Mouse (Mus musculus) heart, adult 11 months (tissue): ENCODE results near the gene Nedd4.
A peak's percentile ranks its signal among the peaks of the same experiment; 100 is the strongest.

Experiments
- DNase-seq: peaks from one replicate; pipeline ENCODE4 v3.0.0; 2022

The Nedd4 gene

GRCm38 (mm10) chr9:72661895-72662661 lies at the start of gene Nedd4:
Gene Nedd4, plus strand, starts transcription at chr9:72662346.
- DNase-seq = peak; percentile 100

DNA sequence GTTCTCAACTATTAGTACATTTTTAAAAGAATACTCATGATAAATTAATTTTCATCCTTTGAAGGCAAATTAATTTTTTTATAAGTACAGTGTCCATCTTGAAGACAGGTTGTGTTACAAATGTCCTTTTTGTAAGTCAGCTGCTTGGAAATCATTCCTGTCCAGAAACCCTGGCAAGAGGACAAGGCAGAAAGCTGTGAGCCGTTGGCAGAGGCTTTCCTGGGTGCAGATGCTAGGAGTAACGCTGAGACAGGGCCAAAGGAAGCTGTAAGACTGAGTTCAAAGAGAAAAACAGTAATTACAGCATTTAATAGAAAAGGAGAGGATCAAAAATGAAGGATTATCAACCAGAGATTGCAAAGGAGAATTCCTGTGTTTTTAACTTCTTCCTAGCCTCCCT lies 48.3 kb upstream of the Nedd4 start:
- DNase-seq = no peak

DNA sequence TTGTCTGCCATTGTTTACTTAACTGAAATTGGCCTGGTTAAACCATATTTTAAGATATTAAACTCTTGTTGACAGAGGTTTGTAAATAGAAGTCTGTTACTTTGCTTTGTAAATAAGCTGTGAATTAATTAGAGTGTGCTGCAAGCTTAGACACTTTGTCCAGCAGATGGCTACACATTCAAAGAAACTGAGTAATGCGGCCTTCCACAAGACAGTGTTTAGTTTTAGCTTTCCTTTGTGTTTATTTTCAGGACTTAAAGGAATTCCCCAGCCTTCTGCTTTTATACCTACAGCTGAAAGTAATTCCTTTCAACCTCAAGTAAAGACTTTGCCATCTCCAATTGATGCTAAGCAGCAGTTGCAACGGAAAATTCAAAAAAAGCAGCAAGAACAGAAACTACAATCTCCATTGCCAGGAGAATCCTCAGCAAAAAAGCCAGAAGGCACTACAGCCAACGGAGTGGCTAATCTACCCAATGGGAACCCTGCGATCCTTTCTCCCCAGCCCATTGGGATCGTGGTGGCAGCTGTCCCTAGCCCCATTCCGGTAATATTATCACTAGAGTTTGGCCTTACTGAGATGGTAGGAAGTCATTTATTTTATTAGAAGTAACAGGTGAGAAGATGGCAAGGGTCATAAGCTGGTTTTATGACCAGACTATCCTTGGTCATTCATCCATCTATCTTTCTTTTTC lies 47.2 kb upstream of the Nedd4 start:
- DNase-seq = no peak

GRCm38 (mm10) chr9:72618037-72618436 lies 44.1 kb upstream of the Nedd4 start:
- DNase-seq = peak; percentile 33

DNA sequence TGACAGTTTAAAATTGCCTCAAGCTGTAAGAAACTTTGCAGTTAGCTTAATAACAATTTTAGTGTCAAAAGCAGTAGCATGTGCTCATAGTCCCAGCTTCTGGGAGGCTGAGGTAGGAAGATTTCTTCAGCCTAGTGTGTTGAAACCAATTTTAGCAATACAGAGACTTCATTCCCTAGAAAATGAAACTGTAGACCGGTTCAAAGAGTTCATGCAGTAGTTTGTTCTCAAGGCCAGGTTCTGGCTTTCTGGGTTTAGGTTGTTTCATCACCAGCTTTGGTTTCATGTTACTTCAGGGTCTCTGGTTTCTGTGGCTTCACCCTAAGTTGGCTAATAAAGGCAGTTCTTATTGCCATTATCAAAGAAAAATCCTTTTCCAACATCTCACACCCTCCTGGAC lies 38.5 kb upstream of the Nedd4 start:
- no peak for DNase-seq

- no peak for DNase-seq
Observed at GRCm38 (mm10) chr9:72627598-72627997, 34.5 kb upstream of the Nedd4 start.

DNA sequence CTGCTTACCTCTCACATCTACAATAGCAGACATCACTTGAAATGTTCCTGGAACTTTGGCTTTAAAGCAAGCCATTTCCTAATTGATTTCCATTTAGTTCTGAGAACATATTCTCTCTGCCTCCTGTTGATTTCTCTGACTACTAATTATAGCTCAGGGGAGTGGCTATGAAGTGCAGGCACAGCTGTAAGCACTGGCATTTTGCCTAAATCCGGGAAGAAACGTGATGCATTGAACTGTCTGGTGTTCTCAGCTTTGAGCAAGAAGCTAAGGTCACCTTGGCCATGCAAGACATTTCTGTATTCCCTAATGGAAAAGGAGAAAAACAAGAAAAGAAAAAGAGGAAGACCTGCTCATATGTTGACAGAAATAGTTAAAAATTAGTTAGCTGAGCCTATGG lies 33.6 kb upstream of the Nedd4 start:
- DNase-seq = peak; percentile 95

- DNase-seq = peak; percentile 14
Observed at GRCm38 (mm10) chr9:72632198-72632597, 29.9 kb upstream of the Nedd4 start.

DNA sequence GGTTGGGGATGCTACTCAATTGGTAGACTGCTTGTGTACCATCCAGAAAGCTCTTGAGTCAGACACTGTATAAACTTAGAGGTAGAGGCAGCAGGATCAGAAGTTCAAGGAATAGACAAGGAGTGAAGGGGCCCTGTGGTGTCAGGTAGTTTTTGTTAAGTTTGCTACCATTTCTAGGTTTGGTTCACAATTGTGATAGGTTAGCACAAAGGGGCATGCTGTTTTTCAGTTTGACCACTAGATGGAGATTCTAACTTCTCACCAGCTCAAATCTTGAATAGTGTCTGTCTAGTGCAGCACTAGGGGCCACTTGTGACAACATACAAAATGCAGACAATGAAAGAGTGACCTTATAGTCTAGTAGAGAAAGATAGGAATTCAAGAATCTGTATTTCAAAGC lies 27.0 kb upstream of the Nedd4 start:
- DNase-seq = peak; percentile 85

- DNase-seq = peak; percentile 4
Observed at GRCm38 (mm10) chr9:72636547-72636946, 25.6 kb upstream of the Nedd4 start.

- peak; percentile 61 for DNase-seq
Observed at GRCm38 (mm10) chr9:72637243-72637642, 24.9 kb upstream of the Nedd4 start.

- peak; percentile 68 for DNase-seq
Observed at GRCm38 (mm10) chr9:72638951-72639842, 22.9 kb upstream of the Nedd4 start.

DNA sequence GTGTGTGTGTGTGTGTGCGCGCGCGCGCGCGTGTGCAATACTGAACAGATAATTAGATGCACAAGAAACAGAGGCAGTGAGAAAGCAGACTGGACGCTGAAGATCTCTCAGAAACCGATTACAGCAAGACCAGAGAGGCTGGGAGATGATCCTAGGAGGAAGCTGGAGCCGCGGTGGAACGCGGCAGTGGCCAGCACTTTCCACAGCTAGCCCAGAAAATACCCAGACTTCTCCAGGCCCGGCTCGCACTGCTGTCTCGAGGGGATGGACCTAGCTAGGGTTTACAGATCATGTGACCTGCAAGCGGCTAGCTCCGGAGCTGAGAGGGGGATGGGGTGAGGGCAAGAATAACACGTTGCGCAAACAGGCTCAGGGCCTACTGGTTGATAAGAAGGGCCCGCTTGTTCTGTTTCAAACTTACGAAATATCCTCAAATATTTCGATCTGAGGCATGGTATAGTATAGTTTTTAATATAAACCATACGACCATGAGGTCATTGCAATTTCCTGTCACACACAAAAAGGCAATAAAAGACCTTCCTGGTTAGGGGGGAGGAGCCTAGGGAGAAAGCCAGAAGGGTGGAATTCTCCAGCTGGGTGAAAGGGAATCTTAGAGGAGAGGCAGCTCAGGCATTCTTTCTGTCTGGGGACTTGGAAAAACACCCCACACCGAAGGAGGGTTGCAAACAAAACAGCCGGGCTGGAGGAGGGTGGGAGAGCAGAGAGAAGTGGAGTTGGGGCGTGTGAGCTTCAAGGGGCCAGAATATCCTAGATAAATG lies 22.1 kb upstream of the Nedd4 start:
- peak; percentile 100 for DNase-seq

DNA sequence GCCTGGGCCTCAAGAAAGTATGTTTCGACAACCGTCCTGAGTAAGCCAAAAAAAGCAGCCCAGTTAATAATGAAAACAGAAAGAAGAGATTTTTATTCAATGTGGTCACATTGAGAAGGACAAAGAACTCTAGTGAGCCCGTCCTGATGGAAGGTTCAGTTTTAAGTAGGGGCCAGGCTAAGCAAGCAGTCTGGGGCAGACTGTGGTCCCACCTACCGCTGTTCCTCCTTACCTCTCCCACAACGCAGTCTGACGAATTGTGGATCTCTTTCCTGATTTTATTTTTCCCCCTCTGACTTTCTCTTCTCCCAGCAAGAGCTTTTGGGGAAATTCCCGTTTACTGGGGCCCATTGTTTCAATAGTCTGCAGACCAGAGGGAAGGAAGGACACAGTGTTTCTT lies 21.5 kb upstream of the Nedd4 start:
- DNase-seq = no peak

- DNase-seq = peak; percentile 93
Observed at GRCm38 (mm10) chr9:72641093-72641680, 21.0 kb upstream of the Nedd4 start.

GRCm38 (mm10) chr9:72642756-72643447 lies 19.2 kb upstream of the Nedd4 start:
- peak; percentile 86 for DNase-seq

- DNase-seq = peak; percentile 90
Observed at GRCm38 (mm10) chr9:72643651-72644417, 18.3 kb upstream of the Nedd4 start.

DNA sequence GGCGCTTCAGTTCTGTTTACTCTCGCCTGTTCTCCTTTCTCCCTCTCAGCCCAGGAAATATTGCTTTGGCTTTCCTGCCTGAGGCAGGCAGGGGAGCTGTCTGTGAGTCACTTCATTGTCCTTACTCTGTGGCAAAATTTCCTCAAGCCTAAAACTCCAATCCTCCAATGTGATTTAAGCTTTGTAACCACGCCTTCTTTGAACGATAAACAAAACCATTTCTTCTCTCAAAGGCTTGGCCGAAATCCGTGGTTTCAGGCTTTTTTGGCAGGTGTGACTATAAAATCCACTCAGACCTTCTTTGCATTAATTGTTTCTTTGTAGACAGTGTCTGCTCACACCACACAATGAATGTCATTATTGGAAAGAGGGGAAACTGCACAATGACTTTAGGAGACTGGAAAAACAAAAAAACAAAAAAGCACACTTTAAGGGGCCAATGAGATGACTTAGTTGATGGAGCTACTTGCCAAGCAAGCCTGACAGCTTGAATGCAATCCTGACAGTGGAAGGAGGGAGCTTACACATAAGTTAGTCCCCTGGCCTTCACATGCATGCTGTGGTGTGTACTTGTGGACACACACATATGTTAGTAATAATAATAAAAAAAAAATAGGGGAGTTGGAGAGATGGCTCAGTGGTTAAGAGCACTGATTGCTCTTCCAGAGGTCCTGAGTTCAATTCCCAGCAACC lies 17.6 kb upstream of the Nedd4 start:
- DNase-seq = peak; percentile 55

DNA sequence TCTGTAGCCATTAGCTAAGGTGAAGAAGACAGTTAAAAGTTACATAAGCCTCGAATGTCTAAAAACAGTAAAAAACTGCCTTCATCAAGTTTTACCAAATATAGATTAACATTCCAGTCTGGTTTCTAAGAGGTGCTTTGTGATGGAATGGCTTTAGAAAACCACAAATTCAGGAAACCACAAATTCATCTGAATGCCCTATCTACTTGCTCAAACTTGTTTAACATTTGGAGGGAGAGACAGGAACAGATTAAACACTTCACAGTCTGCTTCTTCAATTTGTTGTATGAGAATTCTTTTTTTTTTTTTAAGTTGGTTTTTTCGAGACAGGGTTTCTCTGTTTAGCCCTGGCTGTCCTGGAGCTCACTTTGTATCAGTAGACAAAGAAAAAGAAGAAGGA lies 12.4 kb upstream of the Nedd4 start:
- DNase-seq = no peak

- peak; percentile 97 for DNase-seq
Observed at GRCm38 (mm10) chr9:72652961-72653360, 9.2 kb upstream of the Nedd4 start.
